Mouse (Mus musculus): Measurements from ENCODE around the gene Tmem26.

DNA sequence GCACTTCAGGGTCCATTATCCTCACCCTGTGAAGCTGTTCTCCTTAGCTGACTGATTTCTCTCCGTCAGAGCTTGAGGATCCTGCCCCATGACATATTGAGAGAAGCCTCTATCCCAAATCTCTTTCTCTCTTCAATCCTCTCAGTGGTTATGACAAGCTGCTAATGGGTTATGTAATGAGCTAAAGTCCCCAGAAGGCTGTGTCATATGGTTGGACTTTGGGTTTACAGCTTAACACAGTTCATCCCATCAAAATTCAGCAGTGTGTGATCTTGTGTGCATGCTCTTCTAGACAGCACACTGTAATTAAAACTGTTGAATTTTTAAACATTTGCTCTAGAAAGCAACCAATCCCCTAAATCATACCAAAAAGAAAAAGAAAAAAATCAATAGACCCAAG lies 82.9 kb downstream of the Tmem26 start:
- TF ChIP-seq ZMIZ1 (IDR thresholded peaks at IDR 0.05; ENCODE audit: low read depth, low read length) (no peak), CTCF (conservative IDR thresholded peaks at IDR 0.05 in 1 of 2, IDR thresholded peaks at IDR 0.05 in 1 of 2; ENCODE audit: low read depth in 2 of 2, low read length in 2 of 2) (no peak), TCF12 (IDR thresholded peaks at IDR 0.05; ENCODE audit: low read depth, low read length) (no peak), UBTF (IDR thresholded peaks at IDR 0.05; ENCODE audit: low read depth, low read length) (no peak), NRF1 (IDR thresholded peaks at IDR 0.05; ENCODE audit: low read depth, low read length) (no peak), GABPA (IDR thresholded peaks at IDR 0.05; ENCODE audit: insufficient replicate concordance, low read depth, low read length) (no peak)

Data from CH12.LX (cell line).